Mouse (Mus musculus) hindbrain, embryonic 16.5 days (tissue): ENCODE measurements around the gene Spc24. TPM values are rescaled to one million over a fixed set of nuclear protein-coding genes. Genes with fewer than 3 reads are reported as not detected.
A peak's percentile ranks its signal among the peaks of the same experiment; 100 is the strongest.
"Not testable (repeated sequence)": the region's sequence is repeated elsewhere in the genome, so short reads cannot be mapped to it uniquely, and the experiment has no call there.

ENCODE experiments used
- ATAC-seq: fragments of 200-750 bp; cut with Nextera tagmentation; 2 replicates; pipeline ENCODE4 v1.8.0; 2017; ENCODE audit warnings: moderate TSS enrichment, moderate library complexity
- H3K27ac ChIP-seq: fragments of 300-500 bp; sonication (generic); 2 replicates; pipeline ENCODE4 v1.5.1; 2014; ENCODE audit warnings: low read depth, mild to moderate bottlenecking, control low read depth, low read length, moderate library complexity
- H3K27me3 ChIP-seq: fragments of 300-500 bp; sonication (generic); replicated peaks from 2 replicates; pipeline ENCODE4 v1.6.1; 2014; ENCODE audit warnings: low read length; ENCODE audit not compliant: control insufficient read depth, insufficient read depth
- H3K36me3 ChIP-seq: fragments of 300-500 bp; sonication (generic); 2 replicates; pipeline ENCODE4 v1.6.1; 2014; ENCODE audit warnings: mild to moderate bottlenecking, low read length, moderate library complexity, mixed read lengths; ENCODE audit not compliant: control insufficient read depth, insufficient read depth
- H3K4me1 ChIP-seq: fragments of 300-500 bp; sonication (generic); 2 replicates; pipeline ENCODE4 v1.6.1; 2014; ENCODE audit warnings: low read depth, low read length; ENCODE audit not compliant: control insufficient read depth, insufficient read depth
- H3K4me2 ChIP-seq: fragments of 300-500 bp; sonication (generic); 2 replicates; pipeline ENCODE4 v1.6.1; 2014; ENCODE audit warnings: mild to moderate bottlenecking, low read length, control low read depth, moderate library complexity
- H3K4me3 ChIP-seq: fragments of 300-500 bp; sonication (generic); 2 replicates; pipeline ENCODE4 v1.5.1; 2014; ENCODE audit warnings: mild to moderate bottlenecking, low read length, control low read depth, moderate library complexity
- H3K9ac ChIP-seq: fragments of 300-500 bp; sonication (generic); 2 replicates; pipeline ENCODE4 v1.6.1; 2014; ENCODE audit warnings: low read depth, mild to moderate bottlenecking, control low read depth, low read length, moderate library complexity
- H3K9me3 ChIP-seq: fragments of 300-500 bp; sonication (generic); 2 replicates; pipeline ENCODE4 v1.6.1; 2014; ENCODE audit warnings: mild to moderate bottlenecking, low read length, moderate library complexity; ENCODE audit not compliant: control insufficient read depth
- WGBS: fragments of 180-500 bp; shearing (Covaris S2); extraction: QIAGEN DNeasy Blood & Tissue Kit; methylation state at CpG from one replicate; pipeline ENCODE4 v1.1.7; 2014; 5-methylcytosine and 5-hydroxymethylcytosine counted together
- polyA plus RNA-seq: library from polyadenylated mRNA; unstranded; fragments of >200 nt; fragmentation: Nextera tagmentation; extraction: Ambion mirVana; gene quantifications from 2 replicates; pipeline ENCODE4 v1.2.1, GENCODE M21; 2015

The Spc24 gene
- polyA plus RNA-seq, 1 experiment from 2014 or later, result 26.0 TPM

GRCm38 (mm10) chr9:21791861-21792260 lies 31.8 kb upstream of the Spc24 start:
- no peak for ATAC-seq
- H3K4me2 ChIP-seq, result no peak overlapping the region
- no peaks in the 10 kb centered on the region for H3K9me3 ChIP-seq
- no peak overlapping the region for H3K27ac ChIP-seq
- H3K9ac ChIP-seq, result no peak overlapping the region
- H3K4me3 ChIP-seq, result no peak overlapping the region
- peaks cover 9% of the 10 kb centered on the region for H3K4me1 ChIP-seq
- H3K27me3 ChIP-seq, result no peaks in the 10 kb centered on the region
- no peaks in the 10 kb centered on the region for H3K36me3 ChIP-seq
- 79% methylated on average over 8 of the region's 8 CpGs for WGBS

GRCm38 (mm10) chr9:21788234-21788633 lies 28.1 kb upstream of the Spc24 start:
- Histone ChIP-seq H3K4me2 (no peak overlapping the region), H3K4me3 (no peak overlapping the region), H3K27ac (no peak overlapping the region), H3K9me3 (no peaks in the 10 kb centered on the region), H3K4me1 (peaks cover 6% of the 10 kb centered on the region), H3K27me3 (no peaks in the 10 kb centered on the region), H3K9ac (no peak overlapping the region), H3K36me3 (no peaks in the 10 kb centered on the region)
- WGBS, result 69% methylated on average over 9 of the region's 9 CpGs
- no peak for ATAC-seq

- Histone ChIP-seq H3K9ac (no peak overlapping the region), H3K4me3 (no peak overlapping the region), H3K36me3 (no peaks in the 10 kb centered on the region), H3K9me3 (no peaks in the 10 kb centered on the region), H3K4me2 (no peak overlapping the region), H3K27ac (no peak overlapping the region), H3K4me1 (peaks cover 3% of the 10 kb centered on the region; the same call in 1 of the 2 replicates), H3K27me3 (no peaks in the 10 kb centered on the region)
- ATAC-seq, result no peak
- 75% methylated on average over 5 of the region's 5 CpGs for WGBS
These were observed 27.6 kb upstream of the Spc24 start for GRCm38 (mm10) chr9:21787654-21788053.

GRCm38 (mm10) chr9:21786906-21787305 lies 26.8 kb upstream of the Spc24 start:
- H3K9me3 ChIP-seq, result no peaks in the 10 kb centered on the region
- H3K4me3 ChIP-seq, result no peak overlapping the region
- H3K4me2 ChIP-seq, result no peak overlapping the region
- H3K27ac ChIP-seq, result no peak overlapping the region
- no peaks in the 10 kb centered on the region for H3K27me3 ChIP-seq
- peak; percentile 52; the same call in 1 of the 2 replicates for ATAC-seq
- no peaks in the 10 kb centered on the region for H3K36me3 ChIP-seq
- H3K4me1 ChIP-seq, result peaks cover 1% of the 10 kb centered on the region; the same call in 1 of the 2 replicates
- H3K9ac ChIP-seq, result no peak overlapping the region
- WGBS, result 5% methylated on average over 6 of the region's 6 CpGs

GRCm38 (mm10) chr9:21786309-21786708 lies 26.2 kb upstream of the Spc24 start:
- not testable (repeated sequence) for H3K36me3 ChIP-seq, H3K4me2 ChIP-seq, H3K9ac ChIP-seq, H3K4me3 ChIP-seq, H3K4me1 ChIP-seq, ATAC-seq, H3K27me3 ChIP-seq, H3K9me3 ChIP-seq, H3K27ac ChIP-seq
- 95% methylated on average over 1 of the region's 2 CpGs for WGBS

DNA sequence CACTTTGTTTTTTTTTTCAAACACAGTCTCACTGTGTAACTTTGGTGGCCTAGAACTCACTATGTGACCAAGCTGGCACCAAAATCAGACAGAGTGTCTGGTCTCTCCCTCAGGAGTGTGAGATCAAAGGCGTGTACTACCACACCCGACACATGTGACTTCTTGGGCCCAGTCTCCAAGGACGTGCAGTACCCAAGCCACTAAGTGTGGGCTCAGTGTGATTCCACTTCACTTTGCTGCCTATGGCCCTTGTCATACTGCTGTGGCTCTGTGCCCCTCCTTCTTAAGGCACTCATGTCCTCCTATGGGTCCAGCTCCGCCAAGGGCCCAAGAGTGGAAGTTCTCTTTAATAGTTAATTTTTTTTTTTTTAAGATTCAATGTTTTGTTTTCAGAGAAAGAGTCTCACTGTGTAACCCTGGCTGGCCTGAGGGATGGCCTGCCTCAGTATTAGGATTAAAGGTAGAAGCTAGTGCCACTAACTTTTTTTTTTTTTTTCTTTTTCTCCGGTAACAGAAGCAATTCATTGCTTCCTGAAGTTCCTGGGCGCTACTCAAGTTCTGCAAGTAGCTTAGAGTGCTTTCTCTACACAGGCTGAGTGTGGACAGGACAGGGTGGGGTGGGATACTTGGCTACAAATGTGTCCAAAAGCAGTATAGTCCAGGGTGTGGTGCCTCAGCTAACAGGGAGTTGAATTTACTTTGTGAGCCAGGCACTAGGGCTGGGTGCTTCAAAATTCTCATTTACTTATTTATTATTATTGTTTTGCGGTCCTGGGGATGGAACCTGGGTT lies 24.6 kb upstream of the Spc24 start:
- Histone ChIP-seq H3K36me3 (no peaks in the 10 kb centered on the region), H3K4me1 (no peaks in the 10 kb centered on the region), H3K4me3 (no peak overlapping the region), H3K27ac (no peak overlapping the region), H3K27me3 (no peaks in the 10 kb centered on the region), H3K9me3 (no peaks in the 10 kb centered on the region), H3K4me2 (no peak overlapping the region), H3K9ac (no peak overlapping the region)
- WGBS, result 93% methylated on average over 7 of the region's 7 CpGs
- ATAC-seq, result no peak

DNA sequence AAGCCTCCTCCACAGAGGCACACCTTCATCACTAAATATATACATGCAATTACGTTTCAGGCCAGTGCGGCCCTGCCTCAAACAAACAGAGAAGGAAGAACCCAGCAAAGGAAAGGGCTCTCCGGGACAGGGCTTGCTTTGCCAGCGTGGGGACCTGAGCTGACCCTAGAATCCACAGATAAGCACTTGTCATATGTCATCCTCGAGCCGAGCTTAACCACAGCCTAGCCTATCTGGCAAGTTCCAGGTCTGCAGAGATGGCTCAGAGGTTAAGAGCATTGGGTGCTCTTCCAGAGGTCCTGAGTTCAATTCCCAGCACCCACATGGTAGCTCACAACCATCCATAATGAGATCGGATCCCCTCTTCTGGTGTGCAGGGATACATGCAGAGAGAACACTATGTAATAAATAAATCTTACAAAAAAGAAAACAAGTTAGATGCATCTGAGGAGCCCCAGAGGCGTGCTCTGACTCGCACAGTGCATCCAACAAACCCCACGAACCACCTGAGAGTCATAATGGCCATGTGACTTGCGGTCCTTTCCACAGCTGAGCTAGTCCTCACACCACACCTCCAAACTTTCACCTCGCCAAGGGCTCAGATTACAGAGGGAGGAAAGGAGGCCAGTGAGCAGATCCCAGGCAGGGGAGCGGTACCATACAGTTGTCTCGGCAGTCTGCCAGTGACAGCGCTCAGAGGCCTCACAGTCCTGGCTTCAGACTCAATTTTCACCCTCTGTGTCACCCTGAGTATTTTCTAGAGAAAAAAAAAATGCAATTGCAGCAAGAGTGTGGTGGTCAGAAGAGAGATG lies 21.8 kb upstream of the Spc24 start:
- no peak for ATAC-seq
- 0 out of 2 replicates have a peak, but pooled peaks cover 2% of the 10 kb centered on the region for H3K36me3 ChIP-seq
- H3K4me2 ChIP-seq, result no peak overlapping the region
- no peak overlapping the region for H3K27ac ChIP-seq
- WGBS, result 78% methylated on average over 15 of the region's 15 CpGs
- H3K4me3 ChIP-seq, result no peak overlapping the region
- no peak overlapping the region for H3K9ac ChIP-seq
- no peaks in the 10 kb centered on the region for H3K27me3 ChIP-seq
- no peaks in the 10 kb centered on the region for H3K9me3 ChIP-seq
- H3K4me1 ChIP-seq, result no peaks in the 10 kb centered on the region

- H3K9me3 ChIP-seq, result no peaks in the 10 kb centered on the region
- H3K4me3 ChIP-seq, result no peak overlapping the region
- no peaks in the 10 kb centered on the region for H3K4me1 ChIP-seq
- 0 out of 2 replicates have a peak, but pooled peaks cover 2% of the 10 kb centered on the region for H3K36me3 ChIP-seq
- 94% methylated on average over 3 of the region's 3 CpGs for WGBS
- H3K4me2 ChIP-seq, result no peak overlapping the region
- H3K9ac ChIP-seq, result no peak overlapping the region
- H3K27ac ChIP-seq, result no peak overlapping the region
- no peak for ATAC-seq
- no peaks in the 10 kb centered on the region for H3K27me3 ChIP-seq
These were observed 17.6 kb upstream of the Spc24 start for GRCm38 (mm10) chr9:21777726-21778125.

GRCm38 (mm10) chr9:21774353-21774752 lies 14.2 kb upstream of the Spc24 start:
- no peak overlapping the region for H3K4me3 ChIP-seq
- no peak for ATAC-seq
- H3K27me3 ChIP-seq, result no peaks in the 10 kb centered on the region
- 90% methylated on average over 16 of the region's 16 CpGs for WGBS
- H3K27ac ChIP-seq, result no peak overlapping the region
- no peaks in the 10 kb centered on the region for H3K9me3 ChIP-seq
- no peak overlapping the region for H3K9ac ChIP-seq
- H3K36me3 ChIP-seq, result 0 out of 2 replicates have a peak, but pooled peaks cover 2% of the 10 kb centered on the region
- no peak overlapping the region for H3K4me2 ChIP-seq
- no peaks in the 10 kb centered on the region for H3K4me1 ChIP-seq
